Mouse (Mus musculus) 3T3-L1 (cell line): ENCODE measurements around the gene Klhdc8a.

Source experiments
- DNase-seq: peaks from one replicate; pipeline ENCODE4 v3.0.0-alpha.2; 2015; ENCODE audit warnings: low read depth, low spot score

The Klhdc8a gene

DNA sequence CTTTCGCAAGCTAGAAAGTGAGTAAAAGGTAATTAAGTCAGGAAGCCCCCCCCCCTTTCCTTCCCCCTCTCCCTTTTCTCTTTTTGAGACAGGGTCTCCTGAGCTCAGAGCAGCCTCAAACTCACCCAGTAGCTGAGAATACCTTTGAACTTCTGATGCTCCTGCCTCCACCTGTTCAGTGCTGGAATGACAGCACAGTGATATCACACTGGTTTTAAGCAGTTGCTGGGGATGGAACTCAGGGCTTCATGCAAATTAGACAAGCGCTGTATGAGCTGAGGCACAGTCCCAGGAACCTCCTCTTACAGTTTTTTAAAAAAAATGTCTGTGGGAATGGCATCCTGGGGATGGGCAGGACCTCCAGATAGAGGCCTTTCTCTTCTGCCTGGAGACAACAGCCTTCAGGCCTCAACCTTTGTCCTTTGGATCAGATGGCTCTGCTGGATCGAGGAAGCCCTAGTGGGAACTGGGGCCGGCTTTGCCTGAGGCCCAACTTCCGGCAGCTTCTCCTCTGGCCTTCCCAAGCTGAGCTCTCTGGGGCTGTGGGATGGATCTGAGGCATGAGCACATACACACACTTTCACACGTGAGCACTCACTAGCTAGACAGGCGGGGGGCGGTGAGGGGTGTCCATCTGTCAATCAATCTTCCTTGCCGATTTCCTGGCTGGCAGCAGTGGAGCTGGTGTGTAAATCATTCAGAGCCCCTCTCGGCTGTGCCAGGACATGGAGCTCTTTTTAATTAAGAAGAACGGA, 7.3 kb upstream of the Klhdc8a start:
- peak; percentile 82 for DNase-seq

DNA sequence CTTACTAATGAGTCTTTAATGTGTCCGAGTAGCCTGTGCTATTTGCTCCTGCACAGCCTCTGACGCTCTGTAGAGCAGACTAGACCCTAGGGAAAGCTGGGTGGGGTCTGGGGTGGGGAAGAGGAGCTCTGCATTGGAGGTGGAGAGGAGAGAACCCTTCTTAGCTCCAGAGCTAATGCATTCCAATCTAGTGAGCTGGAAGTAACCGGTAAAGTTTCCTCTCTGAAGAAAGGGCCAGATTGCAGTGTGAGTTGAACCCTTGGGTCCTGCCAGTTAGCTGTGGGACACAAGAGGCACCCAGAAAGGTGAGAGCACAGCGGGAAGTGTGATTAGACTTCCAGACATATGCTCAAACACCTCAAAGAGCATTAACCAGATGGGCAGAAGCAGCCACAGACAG, 6.7 kb upstream of the Klhdc8a start:
- peak; percentile 89 for DNase-seq

DNA sequence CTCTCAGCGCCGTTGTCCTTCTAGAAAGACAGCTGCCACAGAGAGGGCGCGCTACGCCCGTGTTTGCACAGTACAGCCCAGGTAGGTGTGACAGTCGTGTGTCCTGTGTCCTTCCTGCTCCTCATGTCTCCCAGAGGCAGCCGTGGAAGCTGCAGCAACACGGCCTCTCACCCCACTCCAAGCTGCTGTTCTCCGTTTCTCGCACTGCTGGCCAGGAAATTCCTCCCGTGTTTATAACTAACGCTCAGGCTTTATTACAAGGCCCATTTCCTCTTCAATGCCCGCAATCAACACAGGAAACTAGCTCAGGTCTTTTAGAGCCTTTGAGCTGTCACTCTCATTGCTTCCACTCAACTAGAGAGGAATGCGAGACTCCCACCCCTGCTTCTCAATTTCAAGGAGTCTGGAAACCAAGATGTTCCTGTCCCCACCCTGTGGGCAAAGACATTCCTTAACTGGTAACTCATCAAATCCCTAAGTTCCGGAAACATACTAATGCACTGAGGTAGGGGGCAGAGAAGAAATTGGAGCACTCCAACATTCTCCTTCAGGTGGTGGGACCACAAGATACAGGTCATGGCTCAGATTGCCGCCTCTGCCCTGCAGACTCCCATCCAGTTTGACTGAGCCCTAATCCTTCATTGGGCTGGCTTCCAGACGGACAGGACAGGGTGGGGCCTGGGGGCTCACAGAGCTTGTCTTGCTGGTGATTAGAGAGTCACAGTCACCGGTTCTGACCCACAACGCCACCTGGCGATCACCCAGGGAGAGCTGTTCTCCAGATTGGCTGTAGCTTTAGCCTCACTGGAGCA, 5.9 kb upstream of the Klhdc8a start:
- DNase-seq: peak; percentile 95

DNA sequence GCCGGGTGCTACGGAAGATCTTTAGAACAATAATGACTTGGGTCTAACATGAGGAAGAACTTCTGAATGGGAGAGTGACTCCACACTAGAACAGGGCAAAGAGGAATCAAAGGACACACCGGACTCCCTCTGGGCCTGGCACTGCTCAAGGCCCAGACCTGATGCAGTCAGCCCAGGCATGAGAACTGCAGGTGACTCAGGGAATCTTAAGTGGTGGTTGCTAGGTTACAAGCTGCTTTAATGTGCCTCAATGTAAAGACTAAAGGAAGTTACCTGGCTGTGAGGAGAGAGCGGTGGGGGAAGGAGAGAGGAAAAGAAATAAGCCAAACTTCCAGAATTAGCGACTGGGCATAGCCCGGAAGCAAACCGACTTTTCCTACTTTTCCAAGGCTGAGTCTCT, 2.9 kb upstream of the Klhdc8a start:
- no peak for DNase-seq

DNA sequence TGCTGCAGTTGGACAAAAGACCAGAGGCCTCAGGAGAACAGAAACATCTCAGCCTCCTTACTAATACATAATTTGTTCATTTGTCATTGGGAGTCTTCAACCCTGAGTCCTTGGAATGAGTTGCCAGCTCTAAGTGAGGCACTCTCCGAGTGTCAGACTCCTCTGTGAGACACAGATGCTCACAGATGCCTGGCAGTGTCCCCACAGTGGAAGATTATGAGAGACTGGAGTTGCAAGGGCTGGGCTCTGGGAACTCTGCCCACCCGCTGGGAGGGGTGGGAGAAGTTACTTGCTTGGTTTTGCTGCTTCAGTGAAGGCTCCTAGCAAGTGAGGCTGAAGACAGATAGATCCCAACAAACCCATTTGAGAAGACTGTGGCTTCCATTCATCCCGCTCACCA, 2.4 kb upstream of the Klhdc8a start:
- peak; percentile 82 for DNase-seq

DNA sequence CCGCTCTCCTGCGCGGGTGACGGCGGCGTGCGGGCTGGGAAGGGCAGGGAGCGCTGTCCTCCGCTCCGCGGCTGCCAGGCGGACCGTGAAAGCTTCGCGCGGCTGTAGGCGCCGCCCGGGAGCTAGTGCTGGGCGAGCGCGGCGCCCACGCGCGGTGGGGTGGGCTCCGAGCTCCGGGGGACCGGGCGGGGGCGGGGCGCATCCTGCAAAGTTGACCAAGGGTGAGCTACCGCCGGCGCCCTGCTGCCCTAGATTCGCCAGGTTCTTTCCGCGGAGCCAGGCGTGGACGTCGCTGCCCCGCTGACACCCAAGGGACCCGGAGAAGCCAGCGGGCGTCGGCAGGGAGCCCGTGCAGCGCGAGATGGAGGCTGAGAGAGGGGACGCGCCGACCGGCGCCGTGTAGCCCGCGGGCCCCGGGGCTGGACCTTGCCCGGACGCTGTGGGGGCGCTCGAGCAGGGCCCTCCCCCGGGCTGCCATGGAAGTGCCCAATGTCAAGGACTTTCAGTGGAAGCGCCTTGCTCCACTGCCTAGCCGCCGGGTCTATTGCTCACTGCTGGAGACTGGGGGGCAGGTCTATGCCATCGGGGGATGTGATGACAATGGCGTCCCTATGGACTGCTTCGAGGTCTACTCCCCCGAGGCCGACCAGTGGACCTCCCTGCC, 507 bp downstream of the Klhdc8a start:
- no peak for DNase-seq

DNA sequence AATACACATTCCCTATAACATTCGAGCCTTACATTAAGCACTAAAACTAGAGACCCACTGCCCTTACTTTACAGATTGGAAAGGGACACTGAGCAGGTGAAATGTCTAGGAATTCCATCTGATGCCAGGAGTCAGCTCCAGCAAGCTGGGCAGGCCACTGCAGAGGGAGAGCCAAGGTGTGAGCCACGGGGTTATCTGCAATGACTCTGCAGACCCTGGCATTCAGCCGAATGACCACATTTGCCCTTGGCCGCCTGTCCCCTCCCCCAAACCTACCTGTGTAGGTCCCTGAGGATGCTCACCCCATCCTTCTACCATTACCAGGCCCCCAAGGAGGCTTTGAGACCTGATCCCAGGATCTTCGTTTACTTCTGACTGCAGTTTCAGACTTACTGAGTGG, 1.3 kb downstream of the Klhdc8a start:
- DNase-seq: no peak

DNA sequence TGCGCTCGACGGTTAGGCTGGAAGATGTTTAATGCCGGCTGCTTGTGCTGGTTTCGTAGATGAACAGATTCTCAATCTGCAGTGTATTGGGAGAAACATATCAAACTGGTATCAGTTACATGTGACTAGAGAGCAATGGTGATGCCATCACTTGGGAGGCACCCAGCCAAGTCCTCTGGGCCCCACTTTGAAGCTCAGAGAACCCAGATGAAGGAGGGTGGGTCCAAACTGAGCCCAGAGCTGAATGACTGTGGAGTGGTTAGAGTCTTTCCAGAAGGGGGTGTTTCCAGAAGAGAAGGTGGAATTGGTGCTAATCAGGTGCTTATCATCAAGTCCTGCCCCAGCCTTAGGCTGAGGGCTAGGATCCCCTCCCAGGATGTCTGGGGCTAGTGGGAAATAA, 2.8 kb downstream of the Klhdc8a start:
- no peak for DNase-seq

DNA sequence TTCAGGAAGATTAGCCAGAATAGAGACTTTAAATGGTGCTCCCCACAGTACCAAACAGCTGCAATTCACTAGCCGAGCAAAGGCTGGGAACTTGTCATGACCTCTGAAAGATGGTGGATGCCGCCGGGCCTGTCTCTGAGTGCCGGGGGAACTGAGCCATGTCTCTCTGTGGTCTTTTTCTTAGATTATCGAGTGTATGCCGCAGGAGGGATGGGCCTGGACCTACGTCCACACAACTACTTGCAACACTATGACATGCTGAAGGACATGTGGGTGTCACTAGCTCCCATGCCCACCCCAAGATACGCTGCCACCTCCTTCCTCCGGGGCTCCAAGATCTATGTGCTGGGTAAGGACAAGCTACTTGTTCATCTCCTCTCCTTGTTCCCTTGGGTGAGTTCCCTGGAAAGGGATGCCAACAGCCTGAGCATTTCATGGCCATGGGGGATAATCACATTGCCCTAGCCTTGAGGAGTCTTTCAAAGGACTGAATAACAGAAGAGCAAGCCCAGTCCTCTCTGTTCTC, 4.0 kb downstream of the Klhdc8a start:
- no peak for DNase-seq

DNA sequence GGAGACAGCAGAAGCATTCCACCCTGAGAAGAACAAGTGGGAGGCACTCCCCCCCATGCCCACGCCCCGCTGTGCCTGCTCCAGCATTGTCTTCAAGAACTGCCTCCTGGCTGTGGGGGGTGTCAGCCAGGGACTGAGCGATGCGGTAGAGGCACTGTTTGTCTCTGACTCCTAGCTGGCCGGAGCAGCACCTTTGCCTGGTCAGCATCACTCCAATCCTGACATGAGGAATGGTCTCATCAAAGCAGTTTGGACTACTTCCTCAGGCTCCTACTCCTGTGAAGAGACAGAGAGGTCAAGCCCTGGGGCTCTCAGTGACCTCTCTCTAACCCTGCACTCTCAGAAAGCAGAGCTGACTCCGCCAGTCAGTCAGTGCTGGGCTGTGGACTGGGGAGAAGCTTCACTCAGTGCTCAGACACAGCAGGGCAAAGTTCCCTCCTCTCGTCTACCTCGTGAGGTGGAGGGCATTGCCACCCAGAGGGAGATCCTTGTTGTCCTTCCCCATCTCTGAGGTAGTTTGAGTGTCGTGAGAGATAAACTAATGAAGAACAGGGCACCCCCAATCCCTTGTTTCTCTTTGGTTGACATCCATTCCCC, 6.3 kb downstream of the Klhdc8a start:
- DNase-seq: no peak

DNA sequence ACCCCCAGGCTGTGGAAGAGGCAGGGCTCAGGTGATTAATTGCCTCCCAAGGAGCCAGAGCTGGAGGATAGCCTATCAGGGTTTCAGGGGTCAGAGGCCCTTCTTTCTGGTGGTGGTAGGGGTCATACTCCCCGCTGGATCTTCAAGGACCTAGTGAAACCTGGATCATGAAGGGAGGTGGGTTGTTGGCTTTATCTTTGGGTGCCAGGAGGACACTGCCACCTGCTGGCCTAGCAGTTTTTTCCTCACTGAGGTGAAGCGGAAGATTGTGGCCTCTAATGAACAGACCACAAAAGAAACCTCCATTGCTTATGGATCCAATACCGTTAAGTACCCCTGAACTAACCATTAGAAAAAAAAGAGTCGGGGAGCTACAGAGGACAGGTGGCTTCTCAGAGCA, 7.7 kb downstream of the Klhdc8a start:
- DNase-seq: peak; percentile 70

DNA sequence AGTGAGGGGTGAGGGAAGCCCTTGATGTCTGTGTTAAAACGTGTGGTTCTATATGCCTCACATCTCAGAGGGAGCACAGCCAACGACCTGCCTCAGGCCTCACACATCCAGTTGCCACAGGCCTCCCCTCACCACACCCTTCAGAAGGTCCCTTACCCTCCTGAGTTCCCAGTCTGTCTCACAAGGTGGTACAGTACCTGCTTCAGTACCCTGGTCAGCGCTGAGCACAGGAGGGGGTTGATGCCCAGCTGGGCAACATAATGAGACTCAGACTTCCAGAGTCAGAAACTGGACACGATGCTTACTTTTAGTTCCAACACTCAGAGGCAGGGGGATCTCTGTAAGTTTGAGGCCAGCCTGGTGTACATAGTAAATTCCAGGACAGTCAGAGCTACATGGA, 8.4 kb downstream of the Klhdc8a start:
- no peak for DNase-seq

DNA sequence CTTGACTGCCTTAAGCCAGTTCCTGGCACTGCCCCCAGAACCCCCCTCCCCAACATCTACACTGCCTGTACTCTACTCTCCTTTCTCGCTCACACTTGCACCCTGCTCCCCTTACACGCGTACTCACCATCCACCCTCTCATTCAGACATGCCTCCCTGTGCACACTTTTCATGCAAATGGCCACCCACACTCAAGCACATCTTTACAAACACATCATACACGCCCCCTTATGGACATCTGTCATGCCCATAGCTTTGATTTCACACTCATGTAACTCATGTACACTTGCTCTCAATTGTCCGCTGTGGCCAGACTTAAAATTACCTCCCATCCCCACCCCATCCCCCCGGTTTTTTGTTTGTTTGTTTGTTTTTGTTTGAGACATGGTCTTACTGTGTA, 9.5 kb downstream of the Klhdc8a start:
- no peak for DNase-seq

DNA sequence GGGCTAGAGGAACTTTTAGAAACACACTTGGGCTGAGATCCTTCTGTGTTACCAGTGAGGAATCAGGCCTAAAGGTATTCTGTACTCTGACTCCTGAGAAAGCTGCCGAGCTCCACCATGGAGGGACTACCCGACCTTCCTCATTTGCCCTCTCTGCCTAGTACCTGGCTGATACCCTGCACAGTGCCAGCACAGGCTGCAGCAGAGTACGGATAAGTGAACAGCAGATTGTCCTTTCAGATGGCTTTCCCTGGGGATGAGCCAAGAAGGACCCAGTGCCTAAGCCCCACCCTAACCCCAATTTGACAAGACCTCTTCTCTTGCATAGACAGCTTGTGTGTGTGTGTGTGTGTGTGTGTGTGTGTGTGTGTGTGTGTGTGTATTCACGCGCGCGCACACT, 10.2 kb downstream of the Klhdc8a start:
- no peak for DNase-seq

DNA sequence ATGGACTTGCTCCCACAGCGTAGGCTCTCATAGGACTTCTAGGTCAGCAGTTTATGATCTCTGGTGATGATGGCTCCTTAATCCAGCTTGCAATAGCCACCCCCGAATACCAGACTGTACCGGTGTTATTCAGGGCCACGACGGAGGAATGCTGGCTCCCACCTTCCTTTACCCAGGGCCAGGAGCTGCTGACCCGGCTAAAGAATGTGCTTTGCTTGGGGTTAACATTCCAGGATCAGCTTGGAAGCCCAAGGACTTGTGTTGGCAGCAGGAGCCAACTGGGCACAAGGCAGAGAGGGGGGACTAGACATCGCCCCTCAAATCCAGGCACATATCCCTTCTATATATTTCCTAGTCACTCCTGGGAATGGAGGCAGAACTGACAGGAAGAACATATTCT, 12.3 kb downstream of the Klhdc8a start:
- no peak for DNase-seq

DNA sequence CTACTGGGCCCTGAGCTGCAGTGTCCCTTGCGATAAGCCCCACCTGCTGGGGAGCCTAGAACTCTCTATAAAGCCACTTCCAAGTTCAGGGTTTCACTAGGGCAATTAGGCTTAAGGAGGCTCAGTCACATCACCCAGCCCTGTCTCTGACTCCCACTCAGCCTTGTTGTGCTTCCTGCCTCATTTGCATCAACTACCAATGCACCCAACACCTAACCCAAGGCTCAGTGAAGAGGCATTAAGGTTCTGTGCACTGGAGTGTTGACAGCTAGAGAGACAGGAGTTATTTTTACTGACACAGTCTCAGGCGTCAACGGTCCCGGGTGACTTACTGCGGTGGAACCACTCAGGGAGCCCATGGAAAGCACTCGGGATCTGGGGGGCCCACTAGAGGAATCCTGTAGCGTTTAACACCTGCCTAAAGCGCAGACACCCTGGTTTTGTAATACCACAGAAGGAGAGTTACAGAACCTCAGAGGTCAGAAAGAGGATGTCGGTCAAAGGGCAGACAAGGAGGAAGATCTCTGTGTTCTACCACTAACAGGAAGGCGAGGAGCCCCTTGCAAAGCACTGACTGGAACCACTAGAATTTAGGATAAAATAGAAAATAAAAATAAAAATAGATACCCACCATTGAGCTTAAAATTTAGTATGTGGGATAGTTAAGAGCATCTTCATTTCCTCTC, 12.9 kb downstream of the Klhdc8a start:
- no peak for DNase-seq

DNA sequence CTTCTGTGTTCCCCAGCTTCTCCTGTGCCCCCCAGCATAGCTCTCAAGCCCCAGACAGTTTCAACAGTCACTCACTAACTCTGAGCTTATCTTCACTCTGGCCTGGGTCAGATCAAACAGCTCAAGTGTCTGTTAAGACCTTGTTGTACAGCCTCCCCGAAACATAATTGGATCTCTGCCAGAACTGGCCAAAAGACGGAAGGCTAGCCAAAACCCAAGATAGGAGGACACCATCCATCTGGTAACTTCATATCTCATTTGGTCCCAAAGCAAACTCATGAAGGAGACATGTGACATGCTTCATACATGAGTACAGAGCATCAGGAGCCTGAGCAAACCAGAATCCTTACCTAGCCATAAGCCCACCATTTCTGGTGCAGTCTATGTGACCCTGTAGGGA, 13.6 kb downstream of the Klhdc8a start:
- no peak for DNase-seq

DNA sequence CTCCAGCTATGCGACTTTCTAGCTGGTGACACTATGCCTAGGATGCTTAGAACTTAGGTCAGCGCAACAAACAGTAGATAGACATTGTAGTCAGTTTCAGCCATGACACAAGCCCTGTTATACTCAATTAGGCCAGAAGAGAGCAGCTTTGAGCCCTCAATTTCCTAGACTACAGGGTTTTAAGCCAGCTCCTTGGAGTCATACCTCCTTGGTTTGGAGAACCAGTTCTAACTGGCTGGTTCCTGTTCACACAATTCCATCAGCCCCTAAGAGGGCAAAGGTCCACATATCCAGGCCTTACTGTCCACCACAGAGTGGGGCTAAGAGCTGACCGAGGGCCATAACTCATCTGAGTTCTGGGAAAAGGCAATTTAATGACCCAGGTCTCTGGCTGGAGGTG, 14.3 kb downstream of the Klhdc8a start:
- DNase-seq: peak; percentile 89

DNA sequence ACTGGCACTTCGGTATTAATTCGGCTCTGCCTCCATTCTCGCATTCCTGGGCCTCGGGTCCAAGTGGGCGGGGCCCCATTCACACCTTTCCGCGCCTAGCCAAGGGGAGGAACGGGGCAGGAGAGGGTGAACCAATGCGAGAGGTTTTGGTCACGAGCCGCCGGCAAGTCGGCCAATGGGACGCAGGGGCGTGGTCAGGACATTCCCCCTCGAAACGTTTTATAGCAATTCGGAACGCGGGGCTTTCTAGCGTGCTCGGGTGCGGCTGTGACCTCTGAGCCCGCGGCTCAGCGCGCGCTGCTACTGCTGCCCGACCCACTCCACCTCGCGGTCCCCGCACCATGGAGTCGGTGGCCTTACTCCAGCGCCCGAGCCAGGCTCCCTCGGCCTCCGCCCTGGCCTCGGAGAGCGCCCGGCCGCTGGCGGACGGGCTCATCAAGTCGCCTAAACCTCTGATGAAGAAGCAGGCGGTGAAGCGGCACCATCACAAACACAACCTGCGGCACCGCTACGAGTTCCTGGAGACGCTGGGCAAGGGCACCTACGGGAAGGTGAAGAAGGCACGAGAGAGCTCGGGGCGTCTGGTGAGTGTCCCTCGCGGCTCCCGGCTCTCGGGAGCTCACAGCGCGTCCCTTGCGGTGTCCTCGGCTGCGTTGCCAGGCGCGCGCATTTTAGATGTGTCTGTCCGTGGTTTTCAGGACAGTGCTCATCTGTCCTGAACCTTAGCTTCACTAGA, 17.6 kb downstream of the Klhdc8a start, which contains the start of gene Nuak2:
Nuak2 (plus strand) TSS at position 238 of the 736 bp plus-strand sequence.
- DNase-seq: peak; percentile 92

DNA sequence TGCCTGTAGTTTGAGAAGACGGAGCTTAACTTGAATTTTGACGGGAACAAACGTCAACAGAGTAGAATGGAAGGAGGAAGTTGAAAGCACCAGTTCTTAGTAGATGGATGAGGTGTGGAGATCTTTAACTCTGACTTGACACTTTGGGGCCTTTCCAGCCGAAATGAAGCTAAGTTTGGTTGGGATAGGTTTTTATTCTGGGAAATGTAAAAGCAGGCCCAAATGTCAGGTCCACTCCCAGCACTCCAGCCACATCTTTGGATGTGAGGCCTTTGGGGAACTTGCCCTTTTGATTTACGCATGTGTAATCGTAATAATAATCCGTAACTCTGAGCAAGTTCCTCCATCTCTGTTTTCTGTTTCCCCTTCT, 18.2 kb downstream of the Klhdc8a start:
- DNase-seq: peak; percentile 33

DNA sequence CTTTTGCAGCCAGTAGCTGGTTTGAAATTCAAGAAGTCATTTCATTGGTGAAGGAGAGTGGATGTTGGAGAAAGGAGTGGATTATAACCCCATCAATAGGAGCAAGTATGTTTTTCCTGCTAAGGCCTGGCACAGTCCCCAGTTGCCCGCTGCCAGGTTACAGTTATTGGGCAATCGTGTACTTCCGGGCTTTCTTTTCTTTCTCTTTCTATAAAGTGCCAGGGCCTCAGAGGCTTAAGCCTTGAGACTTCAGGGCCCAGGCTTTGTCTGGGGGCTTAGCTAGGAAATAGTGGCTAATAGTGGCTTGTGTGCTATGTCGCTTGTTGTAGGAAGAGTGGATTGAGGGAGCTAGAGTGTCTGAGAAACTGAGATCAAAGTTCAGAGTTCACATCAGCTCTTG, 19.0 kb downstream of the Klhdc8a start:
- DNase-seq: peak; percentile 78
